Mouse (Mus musculus) bone marrow, adult 2 months (tissue): Measurements from ENCODE around the gene Epb41l1. TPM values are rescaled to one million over a fixed set of nuclear protein-coding genes. Genes with fewer than 3 reads are reported as not detected.
A peak's percentile ranks its signal among the peaks of the same experiment; 100 is the strongest.
"Not testable (repeated sequence)": the region's sequence is repeated elsewhere in the genome, so short reads cannot be mapped to it uniquely, and the experiment has no call there.

Experiments used
- H3K27ac ChIP-seq: fragments of 200-500 bp; 2 replicates; pipeline ENCODE4 v1.5.1; 2012; ENCODE audit warnings: low read depth, mild to moderate bottlenecking, control low read depth, inconsistent platforms, low read length; ENCODE audit not compliant: control insufficient read depth, poor library complexity, insufficient read depth
- H3K4me1 ChIP-seq: fragments of 200-500 bp; 2 replicates; pipeline ENCODE4 v1.6.1; 2011; ENCODE audit warnings: low read length; ENCODE audit not compliant: control insufficient read depth, insufficient read depth
- H3K4me3 ChIP-seq: fragments of 200-500 bp; replicated peaks from 2 replicates; pipeline ENCODE3; 2011; ENCODE audit warnings: mild to moderate bottlenecking, low read depth, low read length, control low read depth; ENCODE audit not compliant: control insufficient read depth
- CTCF ChIP-seq: fragments of 200-500 bp; IDR thresholded peaks from 2 replicates; pipeline ENCODE4 v1.5.1; 2011; ENCODE audit warnings: low read length, control low read depth; ENCODE audit not compliant: control insufficient read depth, insufficient read depth
- POLR2A ChIP-seq: fragments of 200-500 bp; IDR thresholded peaks from 2 replicates; pipeline ENCODE4 v1.6.1; 2011; ENCODE audit warnings: low read depth, mild to moderate bottlenecking, control low read depth, low read length, borderline replicate concordance; ENCODE audit not compliant: control insufficient read depth
- WGBS: fragments of 180-500 bp; shearing (Covaris S2); methylation state at CpG from one replicate; pipeline ENCODE4 v1.1.7; 2018; 5-methylcytosine and 5-hydroxymethylcytosine counted together
- polyA plus RNA-seq: library from polyadenylated mRNA; stranded (reverse); fragments of >200 nt; gene quantifications from 2 replicates; pipeline ENCODE4 v1.2.4, GENCODE M21; 2011; ENCODE audit warnings: low replicate concordance; ENCODE audit not compliant: missing spikeins, insufficient read depth, insufficient read length

Epb41l1 gene
- polyA plus RNA-seq, 1 experiment: 9.1 TPM

GRCm38 (mm10) chr2:156397988-156398387 is 22.7 kb upstream of the Epb41l1 start:
- H3K27ac ChIP-seq: no peak overlapping the region
- no peak overlapping the region for H3K4me3 ChIP-seq
- TF ChIP-seq CTCF (no peak), POLR2A (no peak)
- 84% methylated on average over 7 of the region's 7 CpGs for WGBS
- H3K4me1 ChIP-seq: peaks cover 1% of the 10 kb centered on the region; the same call in 1 of the 2 replicates

- Histone ChIP-seq H3K4me1 (no peaks in the 10 kb centered on the region; the same call in 1 of the 2 replicates), H3K4me3 (no peak overlapping the region), H3K27ac (no peak overlapping the region)
- TF ChIP-seq POLR2A (no peak), CTCF (no peak)
- WGBS: 67% methylated on average over 1 of the region's 1 CpGs
Observed at GRCm38 (mm10) chr2:156399485-156399884, 21.2 kb upstream of the Epb41l1 start.

GRCm38 (mm10) chr2:156401331-156401730 is 19.4 kb upstream of the Epb41l1 start:
- H3K4me3 ChIP-seq: no peak overlapping the region
- no peak overlapping the region for H3K27ac ChIP-seq
- 12% methylated on average over 9 of the region's 9 CpGs for WGBS
- TF ChIP-seq CTCF: no peak
- no peak for TF ChIP-seq POLR2A
- no peaks in the 10 kb centered on the region; the same call in 1 of the 2 replicates for H3K4me1 ChIP-seq

- 90% methylated on average over 3 of the region's 3 CpGs for WGBS
- no peak overlapping the region for H3K4me3 ChIP-seq
- TF ChIP-seq CTCF (no peak), POLR2A (no peak)
- H3K4me1 ChIP-seq: no peaks in the 10 kb centered on the region; the same call in 1 of the 2 replicates
- peak overlapping the region; percentile 62 for H3K27ac ChIP-seq
Observed at GRCm38 (mm10) chr2:156402036-156402435, 18.7 kb upstream of the Epb41l1 start.

GRCm38 (mm10) chr2:156406987-156407386 is 13.7 kb upstream of the Epb41l1 start:
- TF ChIP-seq POLR2A: no peak
- no peak for TF ChIP-seq CTCF
- no peak overlapping the region for H3K27ac ChIP-seq

GRCm38 (mm10) chr2:156408168-156408567 is 12.5 kb upstream of the Epb41l1 start:
- Histone ChIP-seq H3K4me3 (no peak overlapping the region), H3K27ac (no peak overlapping the region), H3K4me1 (no peaks in the 10 kb centered on the region)
- no peak for TF ChIP-seq POLR2A
- TF ChIP-seq CTCF: no peak
- 68% methylated on average over 8 of the region's 8 CpGs for WGBS

More at GRCm38 (mm10) chr2:156406987-156407386, 13.7 kb upstream of the Epb41l1 start:
- Histone ChIP-seq H3K4me3 (no peak overlapping the region), H3K4me1 (no peaks in the 10 kb centered on the region)
- WGBS: 75% methylated on average over 3 of the region's 3 CpGs

- H3K4me1 ChIP-seq, H3K4me3 ChIP-seq, H3K27ac ChIP-seq: not testable (repeated sequence)
- WGBS: 42% methylated on average over 7 of the region's 7 CpGs
Observed at GRCm38 (mm10) chr2:156411348-156411747, 9.4 kb upstream of the Epb41l1 start.

- Histone ChIP-seq H3K4me3 (no peak overlapping the region), H3K4me1 (peaks cover 2% of the 10 kb centered on the region; the same call in 1 of the 2 replicates), H3K27ac (no peak overlapping the region)
- 72% methylated on average over 2 of the region's 2 CpGs for WGBS
- TF ChIP-seq POLR2A: no peak
- TF ChIP-seq CTCF: no peak
Observed at GRCm38 (mm10) chr2:156414996-156415395, 5.7 kb upstream of the Epb41l1 start.

- H3K4me3 ChIP-seq: no peak overlapping the region
- 62% methylated on average over 5 of the region's 5 CpGs for WGBS
- TF ChIP-seq POLR2A (no peak), CTCF (no peak)
- peaks cover 2% of the 10 kb centered on the region; the same call in 1 of the 2 replicates for H3K4me1 ChIP-seq
- no peak overlapping the region for H3K27ac ChIP-seq
Observed at GRCm38 (mm10) chr2:156415674-156416073, 5.0 kb upstream of the Epb41l1 start.
